Mouse (Mus musculus): ENCODE data around the gene Gpr63. TPM values are rescaled to one million over a fixed set of nuclear protein-coding genes. Genes with fewer than 3 reads are reported as not detected.
"Not testable (repeated sequence)": the region's sequence is repeated elsewhere in the genome, so short reads cannot be mapped to it uniquely, and the experiment has no call there.

Gpr63 gene
- polyA plus RNA-seq, 1 experiment from 2014 or later = 2.2 TPM

DNA sequence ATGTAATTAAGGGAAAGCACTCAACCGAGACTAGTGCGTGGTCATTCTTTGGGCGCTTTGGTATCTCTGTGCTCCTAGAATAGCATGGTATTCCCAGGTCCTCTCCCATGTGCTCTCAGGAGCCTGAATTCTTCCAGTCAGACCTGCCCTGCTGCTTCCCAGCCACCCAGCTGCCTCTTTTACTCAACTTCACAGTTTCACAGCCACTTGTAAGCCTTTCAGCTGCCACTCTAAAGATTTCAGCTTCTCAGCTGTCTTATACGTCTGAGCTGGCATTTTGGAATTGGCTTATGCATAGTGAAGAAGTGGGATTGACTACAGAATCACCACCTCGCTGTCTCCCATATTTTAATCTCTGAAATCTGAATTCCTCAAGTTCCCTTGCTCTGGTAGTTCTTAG lies 19.4 kb downstream of the Gpr63 start:
- Histone ChIP-seq H3K36me3 (replicated peaks; ENCODE audit: control insufficient read depth, insufficient read depth) (no peaks in the 10 kb centered on the region), H3K27me3 (ENCODE audit: control insufficient read depth, insufficient read depth, low read length) (no peaks in the 10 kb centered on the region), H3K9ac (no peak overlapping the region), H3K27ac (no peak overlapping the region), H3K4me1 (replicated peaks; ENCODE audit: control insufficient read depth, insufficient read depth, low read length) (no peaks in the 10 kb centered on the region), H3K4me3 (replicated peaks; ENCODE audit: low read length) (no peak overlapping the region), H3K4me2 (replicated peaks) (no peak overlapping the region), H3K9me3 (ENCODE audit: control insufficient read depth, low read length) (no peaks in the 10 kb centered on the region)
- ATAC-seq (ENCODE audit: low FRiP score) (no peak), DNase-seq (ENCODE audit: low spot score) (no peak)
- 95% methylated on average over 5 of the region's 5 CpGs for WGBS

DNA sequence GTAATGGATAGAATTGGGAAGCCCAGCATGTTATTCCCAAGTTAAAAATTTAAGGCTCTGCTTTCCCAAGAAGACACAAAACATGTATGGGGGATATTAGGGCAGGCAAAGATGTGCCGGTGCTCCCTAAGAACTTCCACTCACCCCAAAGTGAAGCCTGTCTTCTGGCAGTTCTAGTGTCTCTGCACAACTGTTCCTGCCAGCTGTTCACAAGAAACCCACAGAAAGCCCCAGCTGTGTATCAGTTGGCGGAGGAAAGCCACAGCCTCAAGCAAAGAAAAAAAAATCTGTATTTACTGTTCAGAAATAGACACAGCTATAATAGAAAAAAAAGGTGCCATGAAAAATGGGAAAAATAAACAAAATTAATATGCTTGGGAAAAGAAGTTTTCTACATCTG lies 25.3 kb downstream of the Gpr63 start:
- Histone ChIP-seq H3K4me3 (replicated peaks; ENCODE audit: low read length) (no peak overlapping the region), H3K9ac (no peak overlapping the region), H3K4me1 (replicated peaks; ENCODE audit: control insufficient read depth, insufficient read depth, low read length) (no peaks in the 10 kb centered on the region), H3K4me2 (replicated peaks) (no peak overlapping the region), H3K36me3 (replicated peaks; ENCODE audit: control insufficient read depth, insufficient read depth) (no peaks in the 10 kb centered on the region), H3K27me3 (ENCODE audit: control insufficient read depth, insufficient read depth, low read length) (no peaks in the 10 kb centered on the region), H3K27ac (no peak overlapping the region), H3K9me3 (ENCODE audit: control insufficient read depth, low read length) (no peaks in the 10 kb centered on the region)
- 85% methylated on average over 2 of the region's 2 CpGs for WGBS
- DNase-seq (ENCODE audit: low spot score) (no peak), ATAC-seq (ENCODE audit: low FRiP score) (no peak)

DNA sequence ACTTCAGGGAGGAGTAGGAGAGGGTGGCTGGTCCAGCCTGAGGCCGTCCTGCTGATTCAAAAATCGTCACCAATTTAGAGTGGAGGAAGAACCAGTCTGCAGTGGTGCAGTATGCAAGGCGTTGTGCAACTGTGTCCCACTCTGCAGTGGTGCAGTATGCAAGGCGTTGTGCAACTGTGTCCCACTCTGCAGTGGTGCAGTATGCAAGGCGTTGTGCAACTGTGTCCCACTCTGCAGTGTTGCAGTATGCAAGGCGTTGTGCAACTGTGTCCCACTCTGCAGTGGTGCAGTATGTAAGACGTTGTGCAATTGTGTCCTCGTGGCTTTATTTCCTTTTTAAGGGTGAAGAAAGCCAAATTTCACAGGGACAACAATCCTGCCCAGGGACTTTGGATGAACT lies 43.1 kb downstream of the Gpr63 start:
- ATAC-seq (ENCODE audit: low FRiP score) = not testable (repeated sequence)

DNA sequence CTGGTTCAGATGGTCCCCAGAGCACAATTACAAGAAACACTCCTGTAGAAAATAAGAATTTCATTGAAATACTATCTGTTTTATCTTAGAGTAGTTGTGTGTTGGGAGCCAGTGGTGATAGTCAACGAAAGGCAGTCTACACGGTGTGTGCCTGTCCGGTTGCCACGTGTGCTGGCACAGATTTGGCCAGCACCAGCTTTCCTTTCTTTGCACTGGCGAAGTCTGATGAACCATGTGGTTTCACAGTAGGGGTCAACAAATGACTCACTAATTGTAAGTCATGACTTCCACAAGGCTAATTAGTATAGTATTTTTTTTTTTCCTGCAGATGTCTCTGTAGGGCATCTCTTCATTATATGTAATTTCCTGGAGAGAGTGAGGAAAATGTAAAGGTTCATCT lies 45.6 kb downstream of the Gpr63 start:
- 58% methylated on average over 5 of the region's 5 CpGs for WGBS
- Histone ChIP-seq H3K4me3 (replicated peaks; ENCODE audit: low read length) (no peak overlapping the region), H3K27me3 (ENCODE audit: control insufficient read depth, insufficient read depth, low read length) (no peaks in the 10 kb centered on the region), H3K9ac (no peak overlapping the region), H3K9me3 (ENCODE audit: control insufficient read depth, low read length) (no peaks in the 10 kb centered on the region), H3K4me2 (replicated peaks) (no peak overlapping the region), H3K27ac (no peak overlapping the region), H3K4me1 (replicated peaks; ENCODE audit: control insufficient read depth, insufficient read depth, low read length) (0 out of 2 replicates have a peak, but pooled peaks cover 3% of the 10 kb centered on the region), H3K36me3 (replicated peaks; ENCODE audit: control insufficient read depth, insufficient read depth) (peaks cover 11% of the 10 kb centered on the region)
- ATAC-seq (ENCODE audit: low FRiP score) (peak; percentile 70; the same call in 1 of the 2 replicates), DNase-seq (ENCODE audit: low spot score) (peak; percentile 30)

More for the DNA sequence above, 43.1 kb downstream of the Gpr63 start:
- peaks cover 11% of the 10 kb centered on the region for H3K36me3 ChIP-seq (replicated peaks; ENCODE audit: control insufficient read depth, insufficient read depth)
- not testable (repeated sequence) for H3K9me3 ChIP-seq (ENCODE audit: control insufficient read depth, low read length); DNase-seq (ENCODE audit: low spot score); H3K27ac ChIP-seq; H3K4me2 ChIP-seq (replicated peaks); H3K9ac ChIP-seq; H3K4me3 ChIP-seq (replicated peaks; ENCODE audit: low read length); H3K4me1 ChIP-seq (replicated peaks; ENCODE audit: control insufficient read depth, insufficient read depth, low read length); H3K27me3 ChIP-seq (ENCODE audit: control insufficient read depth, insufficient read depth, low read length)
- 92% methylated on average over 8 of the region's 8 CpGs for WGBS

GRCm38 (mm10) chr4:25012726-25013125 lies 46.5 kb downstream of the Gpr63 start:
- DNase-seq (ENCODE audit: low spot score) (no peak), ATAC-seq (ENCODE audit: low FRiP score) (no peak)
- Histone ChIP-seq H3K27ac (no peak overlapping the region), H3K4me2 (replicated peaks) (no peak overlapping the region), H3K36me3 (replicated peaks; ENCODE audit: control insufficient read depth, insufficient read depth) (0 out of 2 replicates have a peak, but pooled peaks cover 2% of the 10 kb centered on the region), H3K4me1 (replicated peaks; ENCODE audit: control insufficient read depth, insufficient read depth, low read length) (0 out of 2 replicates have a peak, but pooled peaks cover 3% of the 10 kb centered on the region), H3K4me3 (replicated peaks; ENCODE audit: low read length) (no peak overlapping the region), H3K27me3 (ENCODE audit: control insufficient read depth, insufficient read depth, low read length) (no peaks in the 10 kb centered on the region), H3K9me3 (ENCODE audit: control insufficient read depth, low read length) (no peaks in the 10 kb centered on the region), H3K9ac (no peak overlapping the region)
- 92% methylated on average over 3 of the region's 3 CpGs for WGBS

DNA sequence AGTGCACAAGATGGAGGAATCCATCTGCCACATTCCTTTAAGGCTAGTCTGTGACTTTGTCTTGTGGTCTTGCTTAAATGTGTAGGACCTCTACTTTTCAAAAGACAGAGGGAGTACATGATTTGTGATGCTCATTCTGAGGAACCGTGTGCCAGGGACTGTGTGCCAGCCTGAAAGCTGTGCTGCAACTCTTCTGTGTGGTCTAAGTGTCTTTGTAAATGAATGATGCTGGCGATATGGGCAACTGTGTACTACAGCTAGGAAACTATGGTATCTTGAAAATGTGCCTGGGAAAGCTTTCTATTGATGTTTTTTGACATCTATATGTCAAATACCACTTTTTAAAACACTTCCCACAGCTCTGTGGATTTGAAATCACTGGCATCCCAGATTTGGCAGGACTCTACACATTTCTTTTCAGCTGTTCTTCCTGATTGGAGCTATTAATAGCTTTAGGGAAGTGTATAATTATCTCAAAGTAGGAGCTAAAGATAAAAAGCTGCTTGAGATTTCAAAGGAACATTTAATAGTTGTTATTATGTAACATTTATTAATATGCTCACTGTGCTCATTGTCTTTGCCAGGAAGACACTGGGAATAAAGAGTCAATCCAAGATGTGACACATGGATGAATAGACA lies 48.9 kb downstream of the Gpr63 start:
- 85% methylated on average over 2 of the region's 2 CpGs for WGBS
- H3K36me3 ChIP-seq (replicated peaks; ENCODE audit: control insufficient read depth, insufficient read depth) = no peaks in the 10 kb centered on the region
- H3K9me3 ChIP-seq (ENCODE audit: control insufficient read depth, low read length) = no peaks in the 10 kb centered on the region
- H3K4me3 ChIP-seq (replicated peaks; ENCODE audit: low read length) = no peak overlapping the region
- H3K27ac ChIP-seq = no peak overlapping the region
- DNase-seq (ENCODE audit: low spot score) (no peak), ATAC-seq (ENCODE audit: low FRiP score) (no peak)
- no peak overlapping the region for H3K9ac ChIP-seq
- H3K4me1 ChIP-seq (replicated peaks; ENCODE audit: control insufficient read depth, insufficient read depth, low read length) = 0 out of 2 replicates have a peak, but pooled peaks cover 3% of the 10 kb centered on the region
- H3K27me3 ChIP-seq (ENCODE audit: control insufficient read depth, insufficient read depth, low read length) = no peaks in the 10 kb centered on the region
- no peak overlapping the region for H3K4me2 ChIP-seq (replicated peaks)

- Histone ChIP-seq H3K9ac (no peak overlapping the region), H3K27ac (no peak overlapping the region), H3K4me2 (replicated peaks) (no peak overlapping the region), H3K4me3 (replicated peaks; ENCODE audit: low read length) (no peak overlapping the region), H3K9me3 (ENCODE audit: control insufficient read depth, low read length) (no peaks in the 10 kb centered on the region), H3K4me1 (replicated peaks; ENCODE audit: control insufficient read depth, insufficient read depth, low read length) (no peaks in the 10 kb centered on the region), H3K27me3 (ENCODE audit: control insufficient read depth, insufficient read depth, low read length) (no peaks in the 10 kb centered on the region), H3K36me3 (replicated peaks; ENCODE audit: control insufficient read depth, insufficient read depth) (no peaks in the 10 kb centered on the region)
- DNase-seq (ENCODE audit: low spot score) = no peak
- no peak for ATAC-seq (ENCODE audit: low FRiP score)
- 85% methylated on average over 2 of the region's 2 CpGs for WGBS
Observed at GRCm38 (mm10) chr4:25028252-25028651, 62.0 kb downstream of the Gpr63 start.

DNA sequence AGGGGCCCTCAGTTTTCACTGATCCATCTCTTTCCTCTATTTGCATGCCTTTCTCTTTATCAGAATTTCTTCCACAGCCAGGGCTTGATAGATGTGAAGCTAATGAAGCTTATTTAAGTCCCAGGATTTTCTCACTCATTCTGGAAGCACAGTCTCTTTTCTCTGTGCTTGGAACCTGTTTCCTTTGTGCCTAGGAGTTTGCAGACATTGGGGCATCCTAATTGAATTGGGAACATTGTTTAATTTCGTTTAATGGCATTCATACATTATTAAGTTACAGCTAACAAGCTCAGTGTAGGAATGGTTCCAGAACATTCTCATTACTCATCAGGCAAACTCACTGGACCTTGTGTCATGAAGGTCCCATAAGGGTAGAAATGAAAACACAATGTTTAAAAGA lies 62.5 kb downstream of the Gpr63 start:
- DNase-seq (ENCODE audit: low spot score) = no peak
- Histone ChIP-seq H3K4me3 (replicated peaks; ENCODE audit: low read length) (no peak overlapping the region), H3K27me3 (ENCODE audit: control insufficient read depth, insufficient read depth, low read length) (no peaks in the 10 kb centered on the region), H3K4me1 (replicated peaks; ENCODE audit: control insufficient read depth, insufficient read depth, low read length) (no peaks in the 10 kb centered on the region), H3K36me3 (replicated peaks; ENCODE audit: control insufficient read depth, insufficient read depth) (no peaks in the 10 kb centered on the region), H3K9me3 (ENCODE audit: control insufficient read depth, low read length) (no peaks in the 10 kb centered on the region), H3K4me2 (replicated peaks) (no peak overlapping the region), H3K9ac (no peak overlapping the region), H3K27ac (no peak overlapping the region)
- 64% methylated on average over 1 of the region's 1 CpGs for WGBS
- no peak for ATAC-seq (ENCODE audit: low FRiP score)

DNA sequence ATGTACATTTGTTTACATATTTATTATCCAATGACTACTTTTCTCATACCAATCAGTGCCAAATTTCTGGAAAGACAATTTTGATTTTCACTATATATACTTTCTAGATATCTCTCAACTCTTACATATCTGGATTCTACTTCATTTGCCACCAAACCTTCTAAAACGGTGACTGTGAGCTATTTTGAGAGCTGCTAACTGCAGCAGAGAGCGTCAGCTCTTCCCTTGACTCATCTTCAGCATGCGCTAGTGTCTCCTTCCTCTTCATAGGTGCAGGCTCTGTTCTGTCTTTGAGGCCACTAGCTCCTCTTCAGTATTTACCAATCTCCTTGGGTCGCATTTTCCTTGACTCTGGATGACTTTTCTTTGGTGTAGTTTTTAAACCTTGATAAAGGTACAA lies 63.7 kb downstream of the Gpr63 start:
- Histone ChIP-seq H3K27ac (no peak overlapping the region), H3K27me3 (ENCODE audit: control insufficient read depth, insufficient read depth, low read length) (no peaks in the 10 kb centered on the region), H3K9ac (no peak overlapping the region), H3K9me3 (ENCODE audit: control insufficient read depth, low read length) (no peaks in the 10 kb centered on the region), H3K4me1 (replicated peaks; ENCODE audit: control insufficient read depth, insufficient read depth, low read length) (no peaks in the 10 kb centered on the region), H3K4me2 (replicated peaks) (no peak overlapping the region), H3K4me3 (replicated peaks; ENCODE audit: low read length) (no peak overlapping the region), H3K36me3 (replicated peaks; ENCODE audit: control insufficient read depth, insufficient read depth) (no peaks in the 10 kb centered on the region)
- DNase-seq (ENCODE audit: low spot score) (no peak), ATAC-seq (ENCODE audit: low FRiP score) (no peak)
- 87% methylated on average over 4 of the region's 4 CpGs for WGBS
